Mouse (Mus musculus) midbrain, embryonic 12.5 days (tissue): ENCODE results near the gene Klhl3. TPM values are rescaled to one million over a fixed set of nuclear protein-coding genes. Genes with fewer than 3 reads are reported as not detected.
A peak's percentile ranks its signal among the peaks of the same experiment; 100 is the strongest.

Source experiments
- ATAC-seq: fragments of 200-750 bp; cut with Nextera tagmentation; 2 replicates; pipeline ENCODE4 v1.8.0; 2017; ENCODE audit warnings: low read depth, moderate TSS enrichment, moderate library complexity; ENCODE audit not compliant: low FRiP score
- H3K27ac ChIP-seq: fragments of 300-500 bp; sonication (generic); replicated peaks from 2 replicates; pipeline ENCODE4 v1.5.1; 2016; ENCODE audit warnings: mild to moderate bottlenecking
- H3K27me3 ChIP-seq: fragments of 300-500 bp; sonication (generic); 2 replicates; pipeline ENCODE4 v1.6.1; 2016; ENCODE audit warnings: mild to moderate bottlenecking
- H3K36me3 ChIP-seq: fragments of 300-500 bp; sonication (generic); 2 replicates; pipeline ENCODE4 v1.6.1; 2016
- H3K4me1 ChIP-seq: fragments of 300-500 bp; sonication (generic); 2 replicates; pipeline ENCODE4 v1.6.1; 2016
- H3K4me2 ChIP-seq: fragments of 300-500 bp; sonication (generic); replicated peaks from 2 replicates; pipeline ENCODE4 v1.6.1; 2016; ENCODE audit warnings: mild to moderate bottlenecking, moderate library complexity
- H3K4me3 ChIP-seq: fragments of 300-500 bp; sonication (generic); 2 replicates; pipeline ENCODE4 v1.5.1; 2016; ENCODE audit warnings: mild to moderate bottlenecking
- H3K9ac ChIP-seq: fragments of 300-500 bp; sonication (generic); replicated peaks from 2 replicates; pipeline ENCODE4 v1.6.1; 2016; ENCODE audit warnings: mild to moderate bottlenecking, moderate library complexity
- H3K9me3 ChIP-seq: fragments of 300-500 bp; sonication (generic); 2 replicates; pipeline ENCODE4 v1.6.1; 2016; ENCODE audit warnings: mild to moderate bottlenecking
- WGBS: fragments of 180-500 bp; shearing (Covaris S2); methylation state at CpG from one replicate; pipeline ENCODE4 v1.1.7; 2016; 5-methylcytosine and 5-hydroxymethylcytosine counted together
- microRNA counts: library from miRNA; unstranded; fragments of <30 nt; microRNA quantifications from one replicate; lab custom pipeline; 2017
- microRNA-seq: library from miRNA; unstranded; fragments of <30 nt; microRNA quantifications from one replicate; pipeline ENCODE4, GENCODE M21; 2017
- polyA plus RNA-seq: library from polyadenylated mRNA; unstranded; fragments of >200 nt; fragmentation: Nextera tagmentation; extraction: Ambion mirVana; gene quantifications from 2 replicates; pipeline ENCODE4 v1.2.1, GENCODE M21; 2016

The Klhl3 gene
- polyA plus RNA-seq, 1 experiment from 2014 or later: 4.3 TPM

DNA sequence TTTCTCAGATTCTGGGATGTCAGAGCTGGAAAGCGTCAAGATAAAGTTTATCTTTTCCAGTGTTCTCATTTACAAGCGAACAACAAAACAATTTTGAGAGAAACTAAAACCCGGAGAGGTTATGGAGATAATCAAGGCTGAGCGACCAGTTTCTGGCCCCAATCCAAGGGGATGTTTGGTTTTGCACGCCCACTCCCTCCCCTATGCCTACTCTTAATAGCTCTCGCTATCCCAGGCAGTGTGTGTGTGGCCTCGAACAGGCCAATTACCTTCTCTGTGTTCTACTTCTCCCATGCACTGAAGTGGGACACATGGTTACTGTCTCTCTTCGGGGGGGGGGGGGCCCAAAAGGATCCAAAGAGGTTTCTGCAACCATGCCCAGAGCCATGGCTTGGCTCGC, 132.7 kb downstream of the Klhl3 start:
- no peak overlapping the region for H3K4me2 ChIP-seq
- no peaks in the 10 kb centered on the region for H3K36me3 ChIP-seq
- H3K4me1 ChIP-seq: peaks cover 26% of the 10 kb centered on the region
- no peak overlapping the region for H3K4me3 ChIP-seq
- no peak overlapping the region for H3K9ac ChIP-seq
- WGBS: 72% methylated on average over 9 of the region's 9 CpGs
- no peaks in the 10 kb centered on the region for H3K27me3 ChIP-seq
- H3K9me3 ChIP-seq: no peaks in the 10 kb centered on the region
- ATAC-seq: no peak
- peak overlapping the region; percentile 46; the same call in 1 of the 2 replicates for H3K27ac ChIP-seq

DNA sequence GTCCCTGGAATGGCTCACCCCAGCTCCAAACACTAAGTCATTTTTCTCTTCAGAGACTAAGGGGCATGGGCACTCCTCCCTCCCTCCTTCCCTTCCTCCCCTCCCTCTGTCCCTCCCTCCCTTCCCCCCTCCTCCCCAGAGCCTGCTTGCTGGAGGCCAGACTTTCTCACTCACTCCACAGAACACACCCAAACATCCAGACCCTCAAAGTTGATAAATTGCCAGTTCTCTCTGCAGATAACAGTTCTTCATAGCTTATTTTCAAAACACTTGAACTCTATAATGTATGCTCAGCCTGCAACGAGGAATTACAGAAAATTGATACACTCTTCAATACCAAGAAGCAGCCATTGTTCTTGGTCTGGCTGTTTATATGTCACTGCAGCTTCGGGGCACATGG, 133.3 kb downstream of the Klhl3 start:
- no peak overlapping the region for H3K9ac ChIP-seq
- no peaks in the 10 kb centered on the region for H3K27me3 ChIP-seq
- H3K27ac ChIP-seq: 0 out of 2 replicates have a peak overlapping the region, but pooled peaks have one; percentile 46
- no peak overlapping the region for H3K4me3 ChIP-seq
- H3K4me2 ChIP-seq: no peak overlapping the region
- ATAC-seq: no peak
- WGBS: 44% methylated on average over 2 of the region's 2 CpGs
- peaks cover 26% of the 10 kb centered on the region for H3K4me1 ChIP-seq
- H3K9me3 ChIP-seq: no peaks in the 10 kb centered on the region
- H3K36me3 ChIP-seq: no peaks in the 10 kb centered on the region

DNA sequence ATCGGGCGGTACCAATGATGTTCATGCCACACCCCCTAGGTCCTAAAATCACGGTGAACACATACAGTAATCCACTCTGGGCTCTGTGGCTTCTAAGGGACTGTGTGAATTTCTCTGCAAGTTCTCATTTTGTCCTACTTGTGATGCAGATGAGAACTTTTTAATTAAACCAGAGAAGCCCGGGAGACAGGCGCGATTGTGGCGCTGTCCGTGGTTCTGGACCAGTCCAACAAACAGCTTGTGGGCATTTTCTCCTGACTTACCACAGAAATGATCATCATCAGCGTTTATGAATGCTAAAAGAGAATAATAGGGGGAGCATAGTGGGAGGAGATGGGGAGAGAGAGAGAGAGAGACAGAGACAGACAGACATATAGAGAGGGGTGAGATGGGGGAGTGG, 134.5 kb downstream of the Klhl3 start:
- H3K27ac ChIP-seq: no peak overlapping the region
- H3K4me2 ChIP-seq: no peak overlapping the region; the same call in 1 of the 2 replicates
- 25% methylated on average over 9 of the region's 9 CpGs for WGBS
- H3K4me3 ChIP-seq: no peak overlapping the region
- ATAC-seq: no peak
- H3K27me3 ChIP-seq: no peaks in the 10 kb centered on the region
- no peak overlapping the region for H3K9ac ChIP-seq
- no peaks in the 10 kb centered on the region for H3K36me3 ChIP-seq
- H3K4me1 ChIP-seq: peaks cover 26% of the 10 kb centered on the region
- H3K9me3 ChIP-seq: no peaks in the 10 kb centered on the region

DNA sequence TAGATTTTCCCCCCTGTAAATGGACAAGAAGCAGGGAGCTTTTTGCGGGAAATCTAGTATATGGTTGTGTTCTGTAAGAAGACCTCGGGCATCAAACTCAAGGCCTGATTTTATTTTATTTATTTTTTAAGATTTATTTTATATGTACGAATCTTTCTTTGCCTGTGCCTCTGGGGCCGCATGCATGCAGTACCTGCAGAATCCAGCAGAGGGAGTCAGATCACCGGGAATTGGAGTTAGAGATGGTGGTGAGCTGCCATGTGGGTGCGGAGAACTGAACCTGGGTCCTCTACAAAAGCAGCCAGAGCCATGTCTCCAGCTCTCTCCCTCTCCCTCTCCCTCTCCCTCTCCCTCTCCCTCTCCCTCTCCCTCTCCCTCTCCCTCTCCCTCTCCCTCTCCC, 135.7 kb downstream of the Klhl3 start:
- Histone ChIP-seq H3K9ac (no peak overlapping the region), H3K27me3 (no peaks in the 10 kb centered on the region), H3K27ac (no peak overlapping the region), H3K9me3 (no peaks in the 10 kb centered on the region), H3K4me2 (no peak overlapping the region), H3K4me1 (peaks cover 17% of the 10 kb centered on the region), H3K36me3 (no peaks in the 10 kb centered on the region), H3K4me3 (no peak overlapping the region)
- 90% methylated on average over 6 of the region's 6 CpGs for WGBS
- no peak for ATAC-seq

DNA sequence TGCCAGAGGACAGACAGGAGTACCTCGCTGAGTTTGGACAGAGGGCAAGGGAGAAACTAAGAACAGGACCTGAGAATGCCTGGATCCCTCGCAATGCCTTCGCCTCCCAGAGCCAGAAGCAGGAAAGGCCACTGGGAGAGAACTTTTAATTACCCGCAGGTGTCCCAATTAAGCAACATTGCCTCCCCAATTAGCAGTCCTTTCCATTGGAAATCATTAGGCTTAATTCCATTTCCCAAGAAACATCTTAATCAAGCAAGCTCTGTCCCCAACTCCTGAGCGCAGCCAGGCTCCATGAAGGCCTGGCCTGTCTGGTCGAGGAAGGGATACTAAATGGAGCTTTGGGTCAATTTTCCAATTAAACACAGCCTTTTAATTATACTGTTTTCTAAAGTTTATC, 147.7 kb downstream of the Klhl3 start:
- WGBS: 83% methylated on average over 6 of the region's 6 CpGs
- no peak overlapping the region for H3K4me3 ChIP-seq
- H3K27ac ChIP-seq: no peak overlapping the region
- H3K36me3 ChIP-seq: no peaks in the 10 kb centered on the region
- no peaks in the 10 kb centered on the region for H3K27me3 ChIP-seq
- H3K4me2 ChIP-seq: no peak overlapping the region
- ATAC-seq: no peak
- 0 out of 2 replicates have a peak, but pooled peaks cover 2% of the 10 kb centered on the region for H3K4me1 ChIP-seq
- no peak overlapping the region for H3K9ac ChIP-seq
- no peaks in the 10 kb centered on the region for H3K9me3 ChIP-seq

DNA sequence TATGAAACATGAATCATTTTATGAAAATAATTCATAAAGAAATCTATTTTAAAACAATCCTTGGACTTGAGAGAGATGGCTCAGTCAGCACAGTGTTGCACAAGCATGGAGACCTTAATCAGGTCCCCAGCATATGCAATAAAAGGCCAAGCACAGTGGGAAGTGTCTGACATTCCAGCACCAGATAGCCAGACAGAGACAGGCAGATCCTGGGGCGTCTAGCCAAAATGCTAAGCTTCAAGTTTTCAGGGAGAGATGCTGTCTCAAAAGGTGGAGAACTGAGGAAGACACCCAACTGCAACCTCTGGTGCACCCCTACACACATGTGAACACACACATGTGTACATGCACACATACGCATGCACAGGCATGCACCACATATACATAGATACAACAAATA, 153.1 kb downstream of the Klhl3 start:
- no peak for ATAC-seq
- 87% methylated on average over 2 of the region's 2 CpGs for WGBS

DNA sequence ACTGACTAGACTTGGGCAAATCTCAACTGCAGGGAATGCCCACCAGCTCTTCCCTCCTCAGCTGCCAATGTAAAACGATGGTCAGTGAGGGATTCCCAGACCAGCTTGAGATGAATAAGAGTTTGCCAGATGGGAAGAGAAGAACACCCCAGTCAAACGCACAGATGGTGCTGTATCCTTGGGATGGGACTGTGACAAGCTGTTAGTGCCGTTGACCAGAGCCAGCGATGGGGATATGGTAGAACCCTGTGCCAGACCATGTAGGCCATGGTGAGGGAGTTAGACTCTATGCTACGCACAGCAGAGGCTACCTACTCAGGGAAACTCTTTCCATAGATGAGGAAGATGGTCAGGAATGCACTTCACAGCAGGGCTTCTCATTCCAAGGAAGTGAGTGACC, 153.6 kb downstream of the Klhl3 start:
- ATAC-seq: no peak
- Histone ChIP-seq H3K4me1 (no peaks in the 10 kb centered on the region), H3K36me3 (no peaks in the 10 kb centered on the region), H3K27me3 (no peaks in the 10 kb centered on the region), H3K9me3 (0 out of 2 replicates have a peak, but pooled peaks cover 3% of the 10 kb centered on the region), H3K4me3 (no peak overlapping the region), H3K4me2 (no peak overlapping the region), H3K9ac (no peak overlapping the region), H3K27ac (no peak overlapping the region)
- 92% methylated on average over 5 of the region's 5 CpGs for WGBS

More for the DNA sequence above, 153.1 kb downstream of the Klhl3 start:
- no peaks in the 10 kb centered on the region for H3K27me3 ChIP-seq
- H3K4me3 ChIP-seq: no peak overlapping the region
- no peaks in the 10 kb centered on the region for H3K36me3 ChIP-seq
- 0 out of 2 replicates have a peak, but pooled peaks cover 3% of the 10 kb centered on the region for H3K9me3 ChIP-seq
- no peaks in the 10 kb centered on the region for H3K4me1 ChIP-seq
- no peak overlapping the region for H3K4me2 ChIP-seq
- no peak overlapping the region for H3K27ac ChIP-seq
- H3K9ac ChIP-seq: no peak overlapping the region

MicroRNAs encoded within 50 kb of the gene (microRNA counts, 519-probe panel; counts per million panel counts)
- not detected for microRNA mmu-miR-874 (lab: Ali Mortazavi, UCI)

Small RNAs within 50 kb of the gene (microRNA-seq; reads per million reads assigned to microRNA genes)
- gene Mir874: 241 reads per million, percentile 62 among the genes with 10 or more reads in this experiment

Other genes starting within 250 kb of the Klhl3 start
- gene Spock1, start 205.3 kb downstream of the Klhl3 start, polyA plus RNA-seq: 22.4 and 28.1 TPM in 2 replicates
- 56.5 and 64.8 TPM in 2 replicates for gene Hnrnpa0, start 15.0 kb upstream of the Klhl3 start, polyA plus RNA-seq
- gene Idnk, start 44.1 kb upstream of the Klhl3 start, polyA plus RNA-seq: 61.7 and 69.7 TPM in 2 replicates
- gene Ubqln1, start 102.1 kb upstream of the Klhl3 start, polyA plus RNA-seq: 164 and 165 TPM in 2 replicates
- 36.2 and 40.0 TPM in 2 replicates for gene Gkap1, start 162.1 kb upstream of the Klhl3 start, polyA plus RNA-seq
- gene Kif27, start 245.5 kb upstream of the Klhl3 start, polyA plus RNA-seq: 1.3 and 1.4 TPM in 2 replicates